Mouse (Mus musculus): ENCODE data around the gene H2-M9.

Gene H2-M9

DNA sequence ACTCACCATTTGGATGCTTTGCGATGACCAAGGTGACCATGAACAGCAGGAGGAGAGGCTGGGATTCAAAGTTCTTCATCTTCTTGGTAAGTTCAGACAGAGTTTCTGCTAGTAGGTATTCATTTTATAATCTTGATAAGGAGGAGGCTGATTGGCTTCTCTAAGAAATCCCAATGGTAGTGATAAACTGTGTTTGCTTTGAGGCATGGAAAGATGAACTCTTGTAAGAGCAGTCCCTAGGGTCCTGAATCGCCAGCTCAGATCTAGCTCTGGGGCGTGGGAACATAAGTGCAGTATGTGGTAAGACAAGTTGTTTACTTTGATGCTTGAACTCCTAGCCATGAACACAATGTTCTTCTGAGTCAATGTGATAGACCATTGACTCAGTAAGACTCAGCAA, at the start of gene H2-M9:
Gene H2-M9, minus strand, starts transcription at position 101 of the 400 bp plus-strand sequence.
- no peak for DNase-seq

DNA sequence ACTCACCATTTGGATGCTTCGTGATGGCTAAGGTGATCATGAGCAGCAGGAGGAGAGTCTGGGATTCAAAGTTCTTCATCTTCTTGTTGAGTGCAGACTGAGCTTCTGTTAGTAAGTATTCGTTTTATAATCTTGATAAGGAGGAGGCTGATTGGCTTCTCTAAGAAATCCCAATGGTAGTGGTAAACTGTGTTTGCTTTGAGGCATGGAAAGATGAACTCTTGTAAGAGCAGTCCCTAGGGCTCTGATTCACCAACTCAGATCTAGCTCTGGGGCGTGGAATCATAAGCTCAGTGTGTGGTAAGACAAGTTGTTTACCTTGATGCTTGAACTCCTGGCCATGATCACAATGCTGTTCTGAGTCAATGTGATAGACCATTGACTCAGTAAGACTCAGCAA, 29.7 kb upstream of the H2-M9 start, which contains the start of gene H2-M1:
Gene H2-M1, minus strand, starts transcription at position 101 of the 400 bp plus-strand sequence.
- no peak for DNase-seq

Data from cerebellum, adult 11 months (tissue).